Mouse (Mus musculus): Measurements from ENCODE around the gene Zfp687. TPM values are rescaled to one million over a fixed set of nuclear protein-coding genes. Genes with fewer than 3 reads are reported as not detected.
"Not testable (repeated sequence)": the region's sequence is repeated elsewhere in the genome, so short reads cannot be mapped to it uniquely, and the experiment has no call there.

Gene Zfp687
- polyA plus RNA-seq, 1 experiment from 2014 or later = 28.8 TPM

DNA sequence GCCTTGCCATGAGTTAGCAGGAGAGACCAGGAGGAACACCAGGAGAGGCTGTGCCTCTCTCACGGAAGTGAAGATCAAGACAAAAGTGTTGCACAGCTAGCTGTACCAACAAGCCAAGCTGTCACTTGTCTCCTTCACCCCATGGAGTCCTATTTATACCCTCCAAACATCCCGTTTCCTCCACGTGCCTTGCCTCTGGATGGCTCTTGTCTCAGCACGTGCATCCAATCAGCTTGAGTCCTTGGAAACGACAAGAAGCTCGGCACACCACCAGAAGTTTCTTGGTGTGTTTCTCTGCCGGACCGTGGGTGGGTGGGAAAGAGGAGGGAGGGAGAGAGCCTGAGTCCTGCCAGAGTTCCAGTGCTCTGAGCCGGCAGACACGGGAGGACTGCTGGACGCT is 9.3 kb upstream of the Zfp687 start:
- 30% methylated on average over 11 of the region's 11 CpGs for WGBS

DNA sequence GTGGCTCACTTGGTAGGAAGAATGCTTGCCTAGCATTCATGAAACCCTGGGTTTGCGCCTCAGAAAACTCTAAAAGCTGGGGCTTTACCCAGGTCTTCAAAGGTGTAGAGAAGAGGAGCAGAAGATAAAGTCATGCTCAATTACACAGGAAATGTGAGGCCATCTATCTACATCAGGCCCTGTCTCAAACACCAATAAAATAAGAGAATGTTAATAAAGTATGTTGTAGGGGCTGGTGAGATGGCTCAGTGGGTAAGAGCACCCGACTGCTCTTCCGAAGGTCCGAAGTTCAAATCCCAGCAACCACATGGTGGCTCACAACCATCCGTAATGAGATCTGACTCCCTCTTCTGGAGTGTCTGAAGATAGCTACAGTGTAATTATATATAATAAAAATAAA is 5.7 kb upstream of the Zfp687 start:
- ATAC-seq (ENCODE audit: low FRiP score, low TSS enrichment); H3K27me3 ChIP-seq (ENCODE audit: insufficient read depth, low read length); H3K9me3 ChIP-seq (ENCODE audit: low read length); H3K36me3 ChIP-seq (ENCODE audit: insufficient read depth, low read length); H3K4me2 ChIP-seq (replicated peaks; ENCODE audit: low read depth, low read length); H3K9ac ChIP-seq (replicated peaks; ENCODE audit: low read length); H3K4me3 ChIP-seq (ENCODE audit: low read length); H3K27ac ChIP-seq (ENCODE audit: low read length); H3K4me1 ChIP-seq (ENCODE audit: insufficient read depth, low read length): not testable (repeated sequence)
- whole genome bisulfite sequencing = 89% methylated on average over 5 of the region's 5 CpGs

More for the DNA sequence above, 9.3 kb upstream of the Zfp687 start:
- no peaks in the 10 kb centered on the region for H3K27me3 ChIP-seq (ENCODE audit: insufficient read depth, low read length)
- H3K4me3 ChIP-seq (ENCODE audit: low read length) = no peak overlapping the region
- ATAC-seq (ENCODE audit: low FRiP score, low TSS enrichment) = 0 out of 2 replicates have a peak, but pooled peaks have one; percentile 25
- H3K36me3 ChIP-seq (ENCODE audit: insufficient read depth, low read length) = peaks cover under 1% of the 10 kb centered on the region; the same call in 1 of the 2 replicates
- peaks cover 6% of the 10 kb centered on the region; the same call in 1 of the 2 replicates for H3K4me1 ChIP-seq (ENCODE audit: insufficient read depth, low read length)
- 0 out of 2 replicates have a peak overlapping the region, but pooled peaks have one; percentile 35 for H3K9ac ChIP-seq (replicated peaks; ENCODE audit: low read length)
- H3K4me2 ChIP-seq (replicated peaks; ENCODE audit: low read depth, low read length) = no peak overlapping the region
- H3K9me3 ChIP-seq (ENCODE audit: low read length) = no peaks in the 10 kb centered on the region
- no peak overlapping the region for H3K27ac ChIP-seq (ENCODE audit: low read length)

DNA sequence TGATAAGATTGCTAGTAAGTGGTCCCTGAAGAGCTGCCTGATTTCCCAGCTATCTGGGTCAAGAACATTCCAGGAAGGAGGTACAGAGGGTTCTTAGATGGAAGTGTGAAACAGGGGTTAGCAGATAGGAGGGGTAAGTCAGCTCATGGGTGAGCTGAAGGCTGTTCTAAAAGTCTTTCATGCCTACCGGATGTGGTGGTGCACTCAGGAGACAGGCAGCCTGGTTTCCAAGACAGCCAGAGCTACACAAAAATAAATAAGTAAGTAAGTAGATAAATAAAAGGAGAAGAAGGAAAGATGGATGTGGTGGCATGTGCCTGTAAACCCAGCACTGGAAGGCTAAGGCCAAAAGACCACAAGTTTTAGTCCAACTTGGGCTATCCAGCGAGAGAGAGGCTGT is 3.5 kb upstream of the Zfp687 start:
- no peaks in the 10 kb centered on the region for H3K36me3 ChIP-seq (ENCODE audit: insufficient read depth, low read length)
- H3K4me3 ChIP-seq (ENCODE audit: low read length) = no peak overlapping the region
- H3K9me3 ChIP-seq (ENCODE audit: low read length) = no peaks in the 10 kb centered on the region
- H3K4me2 ChIP-seq (replicated peaks; ENCODE audit: low read depth, low read length) = no peak overlapping the region
- WGBS = 81% methylated on average over 2 of the region's 2 CpGs
- peaks cover 9% of the 10 kb centered on the region for H3K4me1 ChIP-seq (ENCODE audit: insufficient read depth, low read length)
- H3K9ac ChIP-seq (replicated peaks; ENCODE audit: low read length) = no peak overlapping the region
- no peaks in the 10 kb centered on the region for H3K27me3 ChIP-seq (ENCODE audit: insufficient read depth, low read length)
- no peak overlapping the region for H3K27ac ChIP-seq (ENCODE audit: low read length)
- no peak for ATAC-seq (ENCODE audit: low FRiP score, low TSS enrichment)

DNA sequence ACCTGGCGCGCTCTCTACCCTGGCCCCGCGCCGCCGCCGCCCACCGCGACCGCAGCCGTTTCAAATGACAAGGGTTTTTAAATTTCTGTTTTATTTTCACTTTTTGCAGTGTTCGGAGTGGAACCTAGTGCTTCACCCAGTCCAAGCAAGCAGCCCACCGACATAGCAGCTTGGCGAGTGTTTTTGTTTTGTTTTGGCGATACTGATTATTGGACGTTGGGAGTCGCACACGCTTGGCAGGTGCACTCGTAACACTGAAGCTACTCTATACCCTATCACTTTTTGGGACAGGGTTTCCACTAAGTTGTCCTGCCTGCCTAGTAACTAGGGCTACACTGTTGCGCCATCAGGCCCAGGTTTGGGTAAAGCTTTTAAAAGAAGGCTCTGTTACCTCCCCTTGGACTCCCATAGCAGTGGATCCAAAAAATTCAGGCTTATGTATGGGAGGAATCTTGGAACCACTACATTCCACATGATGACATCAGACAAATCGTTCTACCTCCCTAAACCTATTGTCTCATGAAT is 1.3 kb upstream of the Zfp687 start:
- Histone ChIP-seq H3K36me3 (ENCODE audit: insufficient read depth, low read length) (peaks cover 8% of the 10 kb centered on the region), H3K4me1 (ENCODE audit: insufficient read depth, low read length) (peaks cover 18% of the 10 kb centered on the region), H3K4me3 (ENCODE audit: low read length) (peak overlapping the region; percentile 80), H3K4me2 (replicated peaks; ENCODE audit: low read depth, low read length) (peak overlapping the region; percentile 81), H3K27ac (ENCODE audit: low read length) (peak overlapping the region; percentile 99), H3K9me3 (ENCODE audit: low read length) (no peaks in the 10 kb centered on the region), H3K9ac (replicated peaks; ENCODE audit: low read length) (peak overlapping the region; percentile 80), H3K27me3 (ENCODE audit: insufficient read depth, low read length) (no peaks in the 10 kb centered on the region)
- ATAC-seq (ENCODE audit: low FRiP score, low TSS enrichment) = no peak
- WGBS = 4% methylated on average over 21 of the region's 21 CpGs

DNA sequence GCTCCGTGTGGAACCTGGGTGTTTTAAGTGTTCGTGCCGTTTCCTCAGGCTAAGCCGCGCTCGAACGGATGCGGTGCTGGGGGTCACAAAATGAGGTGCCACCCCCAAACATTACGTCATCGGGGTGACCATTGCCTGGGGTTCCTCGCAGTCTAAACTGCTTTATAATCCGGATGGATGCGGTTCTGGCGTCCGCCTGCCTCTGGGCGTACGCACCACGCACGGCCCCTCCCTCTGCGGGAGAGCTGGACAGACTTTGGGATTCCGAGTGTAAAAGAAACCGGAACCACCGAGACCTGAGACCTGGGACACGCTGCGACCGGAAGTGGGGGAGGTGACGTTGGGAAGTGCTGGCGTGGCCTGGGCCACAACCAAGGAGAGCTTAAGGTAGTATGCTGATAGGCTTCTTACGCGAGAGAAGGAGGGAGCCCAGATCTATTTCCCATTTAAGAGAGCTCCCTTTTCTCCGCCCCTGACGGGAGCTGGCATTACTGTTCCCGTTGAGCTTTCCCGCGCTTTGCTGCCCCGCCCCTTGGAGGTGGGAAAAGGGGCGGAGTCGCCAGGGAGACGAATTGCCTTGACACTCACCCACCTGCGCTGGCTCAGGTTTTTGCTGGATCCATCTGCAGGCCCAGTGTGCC is 763 bp upstream of the Zfp687 start:
- Histone ChIP-seq H3K27ac (ENCODE audit: low read length) (peak overlapping the region; percentile 99), H3K4me1 (ENCODE audit: insufficient read depth, low read length) (peaks cover 18% of the 10 kb centered on the region), H3K36me3 (ENCODE audit: insufficient read depth, low read length) (peaks cover 13% of the 10 kb centered on the region), H3K27me3 (ENCODE audit: insufficient read depth, low read length) (no peaks in the 10 kb centered on the region), H3K4me2 (replicated peaks; ENCODE audit: low read depth, low read length) (peak overlapping the region; percentile 81), H3K9me3 (ENCODE audit: low read length) (no peaks in the 10 kb centered on the region), H3K9ac (replicated peaks; ENCODE audit: low read length) (peak overlapping the region; percentile 80), H3K4me3 (ENCODE audit: low read length) (peak overlapping the region; percentile 80)
- under 1% methylated on average over 40 of the region's 40 CpGs for WGBS
- peak; percentile 80 for ATAC-seq (ENCODE audit: low FRiP score, low TSS enrichment)

DNA sequence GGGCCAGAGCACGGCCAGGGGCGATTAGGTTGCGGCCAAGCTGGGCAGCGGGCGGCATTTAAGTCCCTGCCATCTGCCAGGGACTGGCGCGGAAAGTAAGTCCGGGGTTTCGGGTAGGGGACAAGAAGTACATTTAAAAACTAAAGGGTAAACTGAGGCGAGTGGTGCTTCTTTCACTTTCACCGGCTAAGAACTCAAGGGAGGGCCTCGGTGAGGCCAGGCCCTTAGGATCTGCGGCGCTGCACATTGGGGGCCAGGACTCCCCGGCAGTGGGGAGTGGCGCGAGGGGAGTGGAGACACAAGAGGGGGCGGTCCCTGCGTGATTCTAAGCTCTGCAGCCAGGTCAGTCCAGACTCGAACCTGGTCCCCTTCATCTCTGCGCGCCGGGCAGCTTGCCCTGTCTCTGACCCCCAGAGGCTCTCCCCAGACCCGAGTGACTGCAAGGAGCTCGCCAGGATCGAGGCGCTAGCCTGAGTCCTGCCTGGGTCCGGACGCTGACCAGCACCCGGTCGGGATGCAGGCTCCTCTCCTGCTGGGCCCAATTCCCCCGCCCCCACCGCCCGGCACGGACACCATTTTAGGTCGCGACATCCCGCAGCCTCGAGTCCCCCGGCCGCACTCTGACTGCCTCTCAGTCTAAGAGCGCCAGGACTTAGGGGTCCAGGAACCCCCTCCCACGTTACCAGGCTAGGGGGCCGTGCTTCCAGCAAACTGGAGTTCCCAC is 658 bp downstream of the Zfp687 start:
- H3K4me1 ChIP-seq (ENCODE audit: insufficient read depth, low read length) = peaks cover 18% of the 10 kb centered on the region
- no peaks in the 10 kb centered on the region for H3K27me3 ChIP-seq (ENCODE audit: insufficient read depth, low read length)
- H3K9me3 ChIP-seq (ENCODE audit: low read length) = no peaks in the 10 kb centered on the region
- peak overlapping the region; percentile 80 for H3K4me3 ChIP-seq (ENCODE audit: low read length)
- H3K4me2 ChIP-seq (replicated peaks; ENCODE audit: low read depth, low read length) = peak overlapping the region; percentile 88
- H3K27ac ChIP-seq (ENCODE audit: low read length) = peak overlapping the region; percentile 99
- under 1% methylated on average over 44 of the region's 44 CpGs for WGBS
- peak; percentile 0 for ATAC-seq (ENCODE audit: low FRiP score, low TSS enrichment)
- peaks cover 23% of the 10 kb centered on the region for H3K36me3 ChIP-seq (ENCODE audit: insufficient read depth, low read length)
- peak overlapping the region; percentile 83 for H3K9ac ChIP-seq (replicated peaks; ENCODE audit: low read length)

DNA sequence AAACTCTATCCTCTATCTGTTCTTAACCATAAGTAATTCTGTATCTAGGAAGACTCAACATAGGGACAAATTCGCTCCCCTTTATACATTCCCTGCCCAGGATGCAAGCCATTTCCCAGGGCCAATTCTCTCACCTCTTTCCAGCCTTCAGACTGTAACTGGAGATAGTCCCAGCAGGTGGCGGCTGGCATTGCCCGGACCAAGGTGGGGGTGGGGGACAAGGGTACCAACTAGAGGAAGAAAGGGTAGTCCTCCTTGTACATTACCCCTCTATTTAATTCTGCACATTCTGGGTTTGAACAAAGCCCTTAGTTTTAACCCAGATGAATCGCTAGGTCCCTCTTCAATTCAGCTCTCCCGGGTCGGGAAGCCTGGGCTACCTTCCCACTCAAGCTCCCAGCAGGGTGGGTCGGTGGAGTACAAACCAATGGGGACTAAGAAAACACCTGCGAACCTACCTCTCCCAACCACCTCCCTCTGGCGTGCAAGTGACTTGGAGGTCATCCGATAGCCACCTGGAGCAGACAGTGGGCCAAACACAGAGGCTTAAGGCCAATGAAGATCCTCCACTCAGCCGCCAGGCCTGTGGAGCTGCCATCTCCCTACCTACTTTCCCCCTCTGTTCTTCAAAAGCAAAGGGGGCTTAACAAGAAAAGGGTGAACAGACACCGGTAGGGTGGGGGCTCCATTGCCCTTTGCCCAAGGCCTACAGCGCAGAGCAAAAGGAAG is 1.4 kb downstream of the Zfp687 start:
- H3K4me1 ChIP-seq (ENCODE audit: insufficient read depth, low read length) = peaks cover 18% of the 10 kb centered on the region
- no peaks in the 10 kb centered on the region for H3K9me3 ChIP-seq (ENCODE audit: low read length)
- H3K36me3 ChIP-seq (ENCODE audit: insufficient read depth, low read length) = peaks cover 30% of the 10 kb centered on the region
- 11% methylated on average over 13 of the region's 13 CpGs for WGBS
- H3K27ac ChIP-seq (ENCODE audit: low read length) = peak overlapping the region; percentile 99
- H3K4me3 ChIP-seq (ENCODE audit: low read length) = peak overlapping the region; percentile 80
- no peak for ATAC-seq (ENCODE audit: low FRiP score, low TSS enrichment)
- peak overlapping the region; percentile 83 for H3K9ac ChIP-seq (replicated peaks; ENCODE audit: low read length)
- no peaks in the 10 kb centered on the region for H3K27me3 ChIP-seq (ENCODE audit: insufficient read depth, low read length)
- peak overlapping the region; percentile 88 for H3K4me2 ChIP-seq (replicated peaks; ENCODE audit: low read depth, low read length)

DNA sequence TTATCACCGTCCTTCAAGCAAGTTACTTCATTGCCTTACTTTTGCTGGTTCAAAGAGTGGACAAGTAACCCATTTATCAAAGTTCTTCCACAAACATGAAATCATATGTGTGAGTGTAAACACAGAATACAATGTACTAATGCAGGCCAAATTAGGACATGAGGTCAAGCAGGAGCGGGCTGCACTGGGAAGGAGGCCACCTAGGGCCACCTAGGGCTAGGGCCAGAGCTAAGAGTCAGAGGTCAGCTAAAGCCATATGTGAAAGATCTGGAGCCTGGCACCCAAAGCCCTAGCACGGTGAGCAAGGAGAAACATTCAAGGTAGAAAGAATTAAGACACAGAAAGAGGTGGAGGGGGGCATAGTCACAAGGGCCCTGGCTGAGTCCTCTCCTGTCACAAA is 2.3 kb downstream of the Zfp687 start:
- Histone ChIP-seq H3K27me3 (ENCODE audit: insufficient read depth, low read length) (no peaks in the 10 kb centered on the region), H3K9ac (replicated peaks; ENCODE audit: low read length) (0 out of 2 replicates have a peak overlapping the region, but pooled peaks have one; percentile 83), H3K36me3 (ENCODE audit: insufficient read depth, low read length) (peaks cover 39% of the 10 kb centered on the region), H3K9me3 (ENCODE audit: low read length) (no peaks in the 10 kb centered on the region), H3K27ac (ENCODE audit: low read length) (no peak overlapping the region), H3K4me2 (replicated peaks; ENCODE audit: low read depth, low read length) (peak overlapping the region; percentile 88), H3K4me1 (ENCODE audit: insufficient read depth, low read length) (peaks cover 18% of the 10 kb centered on the region), H3K4me3 (ENCODE audit: low read length) (0 out of 2 replicates have a peak overlapping the region, but pooled peaks have one; percentile 80)
- no peak for ATAC-seq (ENCODE audit: low FRiP score, low TSS enrichment)
- WGBS = 81% methylated on average over 3 of the region's 3 CpGs

DNA sequence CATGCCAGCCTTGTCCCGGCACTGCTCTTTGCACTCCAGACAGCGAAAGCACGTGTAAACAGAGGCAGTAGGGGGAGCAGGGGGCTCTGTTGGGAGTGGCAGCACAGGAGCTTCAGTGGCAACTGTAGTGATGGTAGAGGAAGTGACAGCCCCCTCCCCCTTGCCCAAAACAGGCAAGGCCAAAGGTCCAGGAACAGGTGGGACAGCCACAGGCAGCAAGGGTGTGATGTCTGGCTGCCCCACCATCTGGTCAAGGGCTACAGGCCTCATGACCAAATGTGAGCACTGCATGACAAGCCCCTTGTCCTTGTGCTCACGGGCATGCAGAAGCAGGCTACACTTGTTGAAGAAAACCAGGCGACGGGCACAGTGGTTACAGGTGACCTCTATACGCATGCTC is 4.9 kb downstream of the Zfp687 start:
- Histone ChIP-seq H3K4me2 (replicated peaks; ENCODE audit: low read depth, low read length) (no peak overlapping the region), H3K4me3 (ENCODE audit: low read length) (no peak overlapping the region), H3K9me3 (ENCODE audit: low read length) (no peaks in the 10 kb centered on the region), H3K9ac (replicated peaks; ENCODE audit: low read length) (no peak overlapping the region), H3K4me1 (ENCODE audit: insufficient read depth, low read length) (peaks cover 15% of the 10 kb centered on the region), H3K36me3 (ENCODE audit: insufficient read depth, low read length) (peaks cover 64% of the 10 kb centered on the region), H3K27me3 (ENCODE audit: insufficient read depth, low read length) (no peaks in the 10 kb centered on the region), H3K27ac (ENCODE audit: low read length) (no peak overlapping the region)
- WGBS = 80% methylated on average over 7 of the region's 7 CpGs
- ATAC-seq (ENCODE audit: low FRiP score, low TSS enrichment) = no peak
